Mouse (Mus musculus): ENCODE results near the gene Pias3. TPM values are rescaled to one million over a fixed set of nuclear protein-coding genes. Genes with fewer than 3 reads are reported as not detected.

The Pias3 gene
- total and polyA plus RNA-seq, 2 experiments, result 1.7 to 8.1 TPM

DNA sequence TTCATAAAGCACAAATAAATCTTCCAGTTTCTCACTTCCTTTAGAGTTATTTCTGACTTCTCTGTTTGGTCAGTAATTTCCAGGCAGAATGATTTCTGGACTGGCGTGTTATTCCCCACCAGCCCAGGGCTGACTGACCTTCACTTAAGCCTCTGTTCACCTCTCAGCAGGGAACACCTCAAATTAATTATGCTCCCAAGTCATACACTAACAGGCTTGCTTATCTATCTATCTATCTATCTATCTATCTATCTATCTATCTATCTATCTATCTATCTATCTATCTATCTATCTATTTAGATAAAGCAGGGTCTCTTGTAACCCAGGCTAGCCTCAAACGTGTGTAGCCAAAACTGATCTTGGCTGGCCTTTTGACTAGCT is 12.5 kb downstream of the Pias3 start:
- Histone ChIP-seq H3K79me2 (ENCODE audit: control insufficient read depth, insufficient read depth, low read length) (no peaks in the 10 kb centered on the region), H3K27me3 (ENCODE audit: control insufficient read depth, insufficient read depth, low read length) (no peaks in the 10 kb centered on the region), H3K9ac (ENCODE audit: low read depth, low read length) (no peak overlapping the region), H3K4me1 (ENCODE audit: control insufficient read depth, insufficient read depth, low read length) (no peaks in the 10 kb centered on the region), H3K27ac (replicated peaks; ENCODE audit: insufficient read depth, low read depth, low read length) (no peak overlapping the region), H3K4me3 (ENCODE audit: insufficient read depth, low read depth, low read length) (no peak overlapping the region), H3K36me3 (ENCODE audit: control insufficient read depth, insufficient read depth, low read length) (peaks cover 31% of the 10 kb centered on the region)
- DNase-seq (ENCODE audit: extremely low read depth, low read depth, low spot score), result no peak
- WGBS, result 64% methylated on average over 2 of the region's 2 CpGs
- TF ChIP-seq CTCF (IDR thresholded peaks at IDR 0.05; ENCODE audit: low read depth, low read length), result no peak
- no peak for TF ChIP-seq POLR2A (IDR thresholded peaks at IDR 0.05; ENCODE audit: extremely low read depth, insufficient read depth, low read length)

DNA sequence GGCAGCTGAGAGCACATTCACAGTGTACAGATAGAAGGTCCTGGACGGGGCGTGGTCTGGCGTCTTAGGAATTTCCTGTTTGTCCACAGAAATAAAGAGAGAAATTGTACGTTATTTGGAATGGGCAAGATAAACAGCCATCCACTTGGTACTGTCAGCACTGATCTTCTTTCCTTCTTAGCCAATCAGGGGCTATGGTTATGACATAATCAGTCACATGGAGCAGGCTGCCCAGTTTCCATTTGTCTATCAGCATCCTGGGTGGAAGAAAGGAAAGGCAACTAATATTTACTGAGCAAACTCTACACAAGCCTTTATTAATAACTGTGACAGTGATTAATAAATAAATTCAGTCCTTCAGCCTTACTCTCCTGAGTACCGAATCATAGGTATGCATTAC is 18.1 kb downstream of the Pias3 start:
- peaks cover 56% of the 10 kb centered on the region for H3K36me3 ChIP-seq (ENCODE audit: control insufficient read depth, insufficient read depth, low read length)
- WGBS, result 89% methylated on average over 5 of the region's 5 CpGs

DNA sequence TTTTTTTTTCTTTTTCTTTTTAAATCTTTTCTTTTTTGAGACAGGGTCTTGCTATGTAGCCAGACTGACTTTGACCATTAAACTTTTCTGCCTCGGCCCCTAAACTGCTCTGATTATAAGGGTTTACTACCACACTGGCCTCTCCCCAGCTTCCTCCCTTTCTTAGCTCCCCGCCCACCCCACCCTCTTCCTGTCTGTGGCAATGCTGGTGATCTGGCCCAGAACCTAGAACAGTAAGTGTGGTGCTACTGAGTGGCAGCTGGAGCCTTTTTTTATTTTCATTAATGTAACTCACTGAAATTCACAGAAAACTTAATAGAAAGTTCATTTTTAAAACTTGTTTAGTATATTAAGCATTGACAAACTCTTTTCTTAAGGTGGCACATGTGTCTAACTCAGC is 19.7 kb downstream of the Pias3 start:
- Histone ChIP-seq H3K27me3 (ENCODE audit: control insufficient read depth, insufficient read depth, low read length) (no peaks in the 10 kb centered on the region), H3K36me3 (ENCODE audit: control insufficient read depth, insufficient read depth, low read length) (peaks cover 52% of the 10 kb centered on the region), H3K4me3 (ENCODE audit: insufficient read depth, low read depth, low read length) (no peak overlapping the region), H3K4me1 (ENCODE audit: control insufficient read depth, insufficient read depth, low read length) (no peaks in the 10 kb centered on the region), H3K27ac (replicated peaks; ENCODE audit: insufficient read depth, low read depth, low read length) (no peak overlapping the region), H3K9ac (ENCODE audit: low read depth, low read length) (no peak overlapping the region), H3K79me2 (ENCODE audit: control insufficient read depth, insufficient read depth, low read length) (no peaks in the 10 kb centered on the region)
- 74% methylated on average over 2 of the region's 2 CpGs for WGBS
- no peak for DNase-seq (ENCODE audit: extremely low read depth, low read depth, low spot score)
- TF ChIP-seq POLR2A (IDR thresholded peaks at IDR 0.05; ENCODE audit: extremely low read depth, insufficient read depth, low read length), result no peak
- TF ChIP-seq CTCF (IDR thresholded peaks at IDR 0.05; ENCODE audit: low read depth, low read length), result no peak

More for the DNA sequence above, 18.1 kb downstream of the Pias3 start:
- TF ChIP-seq POLR2A (IDR thresholded peaks at IDR 0.05; ENCODE audit: extremely low read depth, insufficient read depth, low read length) (no peak), CTCF (IDR thresholded peaks at IDR 0.05; ENCODE audit: low read depth, low read length) (no peak)
- Histone ChIP-seq H3K27me3 (ENCODE audit: control insufficient read depth, insufficient read depth, low read length) (no peaks in the 10 kb centered on the region), H3K4me1 (ENCODE audit: control insufficient read depth, insufficient read depth, low read length) (no peaks in the 10 kb centered on the region), H3K79me2 (ENCODE audit: control insufficient read depth, insufficient read depth, low read length) (no peaks in the 10 kb centered on the region), H3K9ac (ENCODE audit: low read depth, low read length) (no peak overlapping the region), H3K4me3 (ENCODE audit: insufficient read depth, low read depth, low read length) (no peak overlapping the region), H3K27ac (replicated peaks; ENCODE audit: insufficient read depth, low read depth, low read length) (no peak overlapping the region)
- DNase-seq (ENCODE audit: extremely low read depth, low read depth, low spot score), result no peak

DNA sequence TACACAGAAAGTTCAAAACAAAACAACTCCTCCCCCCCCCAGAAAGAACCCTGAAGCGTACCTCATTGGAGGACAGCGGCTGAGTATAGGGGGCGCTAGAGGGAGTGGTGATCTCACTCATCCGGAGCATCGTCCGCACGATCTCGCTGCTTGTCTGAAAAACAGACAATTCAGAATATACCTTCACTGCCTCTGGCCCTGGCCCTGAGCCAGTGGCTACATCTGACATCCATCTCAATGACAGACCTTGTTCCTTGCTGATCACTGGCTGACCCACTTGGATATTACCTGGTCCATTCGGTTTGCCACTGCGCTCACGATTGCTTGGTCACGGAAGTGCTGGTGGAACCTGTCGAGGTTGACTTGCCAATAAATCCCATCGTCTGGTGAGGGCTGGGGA is 23.0 kb downstream of the Pias3 start:
- Histone ChIP-seq H3K4me1 (ENCODE audit: control insufficient read depth, insufficient read depth, low read length) (no peaks in the 10 kb centered on the region), H3K36me3 (ENCODE audit: control insufficient read depth, insufficient read depth, low read length) (peaks cover 33% of the 10 kb centered on the region), H3K79me2 (ENCODE audit: control insufficient read depth, insufficient read depth, low read length) (no peaks in the 10 kb centered on the region), H3K4me3 (ENCODE audit: insufficient read depth, low read depth, low read length) (no peak overlapping the region), H3K9ac (ENCODE audit: low read depth, low read length) (no peak overlapping the region), H3K27me3 (ENCODE audit: control insufficient read depth, insufficient read depth, low read length) (no peaks in the 10 kb centered on the region), H3K27ac (replicated peaks; ENCODE audit: insufficient read depth, low read depth, low read length) (no peak overlapping the region)
- TF ChIP-seq CTCF (IDR thresholded peaks at IDR 0.05; ENCODE audit: low read depth, low read length), result peak; percentile 55
- TF ChIP-seq POLR2A (IDR thresholded peaks at IDR 0.05; ENCODE audit: extremely low read depth, insufficient read depth, low read length), result no peak
- no peak for DNase-seq (ENCODE audit: extremely low read depth, low read depth, low spot score)
- WGBS, result 68% methylated on average over 14 of the region's 14 CpGs

DNA sequence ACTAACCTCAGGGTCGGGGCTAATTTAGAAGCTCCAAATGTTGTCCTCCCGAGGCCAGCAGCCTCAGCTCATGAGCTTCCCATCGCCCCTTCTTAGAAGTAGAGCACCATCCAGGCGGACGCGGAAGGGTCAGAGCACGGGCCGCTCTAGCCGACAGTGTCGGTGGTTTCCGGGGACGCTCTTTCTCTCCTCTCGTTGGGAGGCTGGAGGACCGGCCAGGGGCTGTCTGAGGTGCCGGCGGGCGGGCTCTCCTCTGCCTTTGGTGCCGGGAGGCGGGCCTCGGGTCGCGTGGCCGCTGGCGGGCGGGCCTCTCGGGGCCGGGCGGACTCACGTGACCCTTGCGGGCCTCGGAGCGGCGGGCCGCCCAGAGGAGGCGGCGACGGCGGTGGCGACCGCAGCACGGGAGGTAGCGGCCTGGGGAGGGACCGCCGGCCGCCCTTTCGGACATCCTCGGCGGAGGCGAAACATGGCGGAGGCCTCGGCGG is 31.2 kb downstream of the Pias3 start, which contains the start of the genes Polr3c and Rnf115:
TSS of gene Polr3c (minus strand) at position 286 of the 485 bp plus-strand sequence.
TSS of gene Rnf115 (plus strand) at position 322 of the 485 bp plus-strand sequence.
- DNase-seq (ENCODE audit: extremely low read depth, low read depth, low spot score), result peak; percentile 83

More for the DNA sequence above, 31.2 kb downstream of the Pias3 start, which contains the start of the genes Polr3c and Rnf115:
- peaks cover 1% of the 10 kb centered on the region; the same call in 1 of the 2 replicates for H3K36me3 ChIP-seq (ENCODE audit: control insufficient read depth, insufficient read depth, low read length)
- no peaks in the 10 kb centered on the region for H3K27me3 ChIP-seq (ENCODE audit: control insufficient read depth, insufficient read depth, low read length)
- TF ChIP-seq POLR2A (IDR thresholded peaks at IDR 0.05; ENCODE audit: extremely low read depth, insufficient read depth, low read length) (peak; percentile 78), CTCF (IDR thresholded peaks at IDR 0.05; ENCODE audit: low read depth, low read length) (no peak)
- under 1% methylated on average over 52 of the region's 52 CpGs for WGBS
- H3K27ac ChIP-seq (replicated peaks; ENCODE audit: insufficient read depth, low read depth, low read length), result peak within 1 kb of the TSS; percentile 87
- peak within 1 kb of the TSS; percentile 97 for H3K4me3 ChIP-seq (ENCODE audit: insufficient read depth, low read depth, low read length)
- peak within 1 kb of the TSS; percentile 98 for H3K9ac ChIP-seq (ENCODE audit: low read depth, low read length)
- H3K4me1 ChIP-seq (ENCODE audit: control insufficient read depth, insufficient read depth, low read length), result peaks cover 9% of the 10 kb centered on the region
- H3K79me2 ChIP-seq (ENCODE audit: control insufficient read depth, insufficient read depth, low read length), result peaks cover 23% of the 10 kb centered on the region

Data from liver, adult 2 months (tissue).